Mouse (Mus musculus): ENCODE results near the gene Rnf208. TPM values are rescaled to one million over a fixed set of nuclear protein-coding genes. Genes with fewer than 3 reads are reported as not detected.

Gene Rnf208
- total RNA-seq (2023): under 1 TPM in 1 of 2 experiments, not detected in 1; 0.55 TPM

DNA sequence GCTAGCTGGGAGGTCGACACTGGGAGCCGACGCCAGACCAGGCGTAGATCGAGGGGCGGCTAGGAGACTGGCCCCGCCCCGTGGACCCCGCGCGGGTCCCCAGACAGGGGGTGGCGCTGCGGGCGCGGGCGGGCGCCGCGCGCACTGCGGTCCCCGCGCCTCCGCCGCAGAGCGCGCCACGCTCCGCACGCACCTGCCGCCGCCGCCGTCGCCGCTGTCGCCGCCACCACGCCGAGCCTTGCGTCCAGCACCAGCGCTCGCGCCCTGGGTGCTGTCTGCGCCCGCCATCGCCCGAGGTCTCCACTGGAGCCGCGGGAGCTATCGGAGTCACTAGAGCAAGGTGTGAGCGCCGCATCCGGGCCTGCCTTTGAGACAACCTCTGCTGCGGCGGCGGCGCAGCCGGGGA lies at the start of gene Rnf208, which contains the start of gene Cysrt1:
Gene Rnf208 (plus strand): TSS at position 155 of the 406 bp plus-strand sequence.
Gene Cysrt1 (minus strand): TSS at position 352 of the 406 bp plus-strand sequence.

DNA sequence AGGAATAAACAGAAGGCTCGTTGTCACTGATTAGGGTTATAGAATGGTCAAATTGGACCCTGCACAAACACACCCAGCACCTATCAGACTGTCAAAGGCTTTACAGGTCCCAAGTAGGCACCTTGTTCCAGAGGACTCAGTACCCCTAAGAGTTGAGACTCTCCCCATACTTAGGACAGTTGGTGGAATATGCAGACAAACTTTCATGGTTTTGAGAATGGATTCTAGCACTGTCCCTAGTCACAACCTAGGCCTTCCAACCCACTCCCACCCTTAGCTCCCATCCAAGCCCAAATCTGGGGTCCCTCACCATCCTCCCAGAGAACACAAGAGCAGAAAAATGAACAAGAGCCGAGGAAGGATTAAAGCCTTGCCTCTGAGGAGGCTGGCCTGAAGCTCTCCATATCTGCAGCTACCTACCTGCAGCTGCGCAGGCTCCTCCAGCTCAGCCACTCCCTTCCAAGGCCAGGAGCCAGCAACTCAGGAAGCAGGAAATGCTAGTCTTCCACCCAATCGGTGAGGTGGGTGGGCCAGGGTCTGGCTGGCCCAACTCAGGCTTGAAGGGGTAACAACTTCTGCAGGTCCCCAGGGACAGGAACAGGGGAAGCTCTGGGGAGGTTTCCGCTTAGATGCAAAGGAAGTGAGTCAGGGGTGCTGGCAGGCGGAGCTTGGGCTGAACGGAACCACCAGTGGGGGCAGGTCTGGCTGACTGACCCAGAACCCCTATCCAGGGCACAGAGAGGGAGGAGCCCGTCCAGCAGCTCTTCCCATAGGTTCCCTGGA lies 45.7 kb upstream of the Rnf208 start, which contains the start of gene Tor4a:
Gene Tor4a (minus strand): TSS at position 715 of the 783 bp plus-strand sequence.

DNA sequence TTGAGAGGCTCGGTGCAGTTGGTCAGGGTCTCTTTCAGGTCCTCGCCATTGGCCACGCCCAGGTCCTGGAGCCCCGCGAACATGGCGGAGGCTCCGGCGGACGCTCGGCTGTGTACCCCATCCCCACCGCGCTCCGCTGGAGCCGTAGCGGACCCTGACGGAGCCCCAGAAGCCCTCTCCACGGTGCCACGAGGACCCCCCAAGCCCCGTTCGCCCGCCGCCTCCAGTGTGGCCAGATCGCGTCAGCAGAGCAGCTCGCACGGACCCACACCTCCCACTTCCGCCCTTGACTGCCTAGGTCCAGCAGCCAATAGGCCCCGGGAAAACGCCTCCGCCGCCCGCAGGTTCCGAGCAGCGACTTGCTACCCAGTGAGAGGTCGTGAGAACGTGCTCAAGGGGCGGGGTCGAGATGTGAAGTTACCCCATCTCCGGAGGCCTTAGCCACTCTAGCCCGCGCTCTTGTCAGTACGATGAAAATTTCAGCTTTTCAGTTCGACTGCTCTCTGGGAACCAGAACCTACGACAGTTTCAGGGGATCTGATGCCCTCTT lies 30.9 kb upstream of the Rnf208 start, which contains the start of gene Nelfb:
Gene Nelfb (minus strand): TSS at position 369 of the 550 bp plus-strand sequence.

DNA sequence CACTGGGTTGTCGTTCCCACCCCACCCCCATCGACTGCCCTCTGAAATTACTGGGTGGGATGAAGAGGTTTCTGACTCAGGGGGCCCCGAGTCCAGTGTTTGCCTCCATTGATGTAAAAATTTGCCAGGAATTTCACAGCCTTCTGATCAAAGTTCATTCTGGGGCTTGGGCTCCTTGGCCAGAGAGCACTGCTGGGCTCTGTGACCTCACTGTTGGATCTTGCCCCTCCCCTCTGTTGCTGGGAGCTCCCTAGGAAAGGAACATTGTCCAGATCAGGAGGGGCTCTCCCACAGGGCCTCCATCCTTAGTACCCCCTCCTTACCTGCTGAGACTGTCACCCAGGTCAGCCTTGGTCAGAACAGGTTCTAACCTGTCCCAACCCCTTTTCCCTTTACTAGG lies 27.6 kb upstream of the Rnf208 start, which contains the start of gene Stpg3:
Gene Stpg3 (minus strand): TSS at position 194 of the 400 bp plus-strand sequence.

DNA sequence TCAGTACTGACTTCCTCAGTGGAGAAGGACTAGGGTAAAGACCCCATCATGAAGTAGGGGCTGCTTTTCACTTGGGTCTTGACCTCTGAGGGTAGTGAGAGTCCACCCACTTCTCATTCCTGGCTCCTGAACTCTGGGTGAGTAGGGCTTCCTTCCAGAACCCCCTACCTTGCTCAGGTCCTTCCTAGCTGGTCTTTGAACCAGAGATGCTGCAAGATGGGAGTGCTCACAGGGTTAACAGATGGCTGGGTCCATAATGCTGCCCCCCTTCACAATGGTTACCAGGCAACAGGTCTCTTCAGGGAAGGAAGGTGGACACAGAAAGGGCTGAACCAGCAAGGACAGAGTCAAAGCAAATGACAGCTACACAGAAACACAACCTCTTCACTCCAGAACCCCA lies 23.6 kb upstream of the Rnf208 start, which contains the start of gene Fam166a:
Gene Fam166a (plus strand): TSS at position 301 of the 400 bp plus-strand sequence.

DNA sequence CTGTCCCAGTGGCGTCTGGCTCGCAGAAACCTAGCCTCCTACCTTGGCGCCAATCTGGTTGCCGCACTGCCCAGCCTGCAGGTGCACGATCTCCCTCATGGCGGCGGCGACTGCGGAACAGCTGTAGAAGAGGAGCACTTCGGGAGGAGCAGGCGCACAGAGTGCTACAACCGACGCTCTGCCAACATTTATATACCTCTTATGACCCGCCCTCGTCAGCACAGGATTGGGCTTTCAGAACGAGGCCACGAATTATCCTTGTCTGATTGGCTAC lies 17.6 kb upstream of the Rnf208 start, which contains the start of gene Tubb4b:
Gene Tubb4b (minus strand): TSS at position 211 of the 274 bp plus-strand sequence.

DNA sequence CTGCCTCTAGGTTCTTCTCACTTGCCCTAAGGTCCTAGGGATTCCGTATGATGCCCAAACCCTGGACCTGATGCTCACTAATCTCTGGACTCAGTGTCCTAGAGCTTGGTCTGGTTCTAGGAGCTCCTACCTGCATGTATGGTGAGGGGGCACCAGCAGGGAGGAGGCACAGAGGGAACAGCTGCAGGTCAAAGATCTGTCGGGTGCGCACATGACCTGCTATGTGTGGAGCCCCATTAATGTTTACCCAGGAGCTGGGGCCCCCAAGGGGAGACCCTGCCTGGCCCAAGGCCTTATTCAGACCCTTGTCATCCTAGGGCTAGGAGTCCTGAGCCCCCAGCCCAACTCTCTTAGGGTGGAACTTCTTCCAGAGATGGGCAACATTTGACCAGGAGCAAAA lies 8.0 kb upstream of the Rnf208 start, which contains the start of gene Slc34a3:
Gene Slc34a3 (minus strand): TSS at position 315 of the 400 bp plus-strand sequence.

DNA sequence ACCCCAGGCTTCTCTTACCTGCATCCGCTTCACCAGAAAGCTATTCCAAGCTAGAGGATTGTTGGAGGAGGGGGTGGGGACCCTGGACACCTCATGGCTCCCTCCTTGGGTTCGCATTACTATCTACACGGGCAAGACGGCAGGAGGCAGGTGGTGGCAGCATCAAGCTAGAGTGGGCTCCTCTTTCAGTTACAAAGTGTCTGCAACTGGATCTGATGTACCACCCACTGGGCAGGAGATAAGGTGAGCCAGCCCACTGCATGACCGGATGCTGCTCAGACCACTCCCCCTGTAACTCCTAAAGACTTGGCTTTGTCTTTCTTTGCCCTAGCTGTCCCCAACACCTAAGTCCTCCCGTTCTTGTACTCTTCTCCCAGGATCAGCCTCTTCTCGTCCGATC lies 5.4 kb upstream of the Rnf208 start, which contains the start of gene Rnf224:
Gene Rnf224 (minus strand): TSS at position 174 of the 400 bp plus-strand sequence.

DNA sequence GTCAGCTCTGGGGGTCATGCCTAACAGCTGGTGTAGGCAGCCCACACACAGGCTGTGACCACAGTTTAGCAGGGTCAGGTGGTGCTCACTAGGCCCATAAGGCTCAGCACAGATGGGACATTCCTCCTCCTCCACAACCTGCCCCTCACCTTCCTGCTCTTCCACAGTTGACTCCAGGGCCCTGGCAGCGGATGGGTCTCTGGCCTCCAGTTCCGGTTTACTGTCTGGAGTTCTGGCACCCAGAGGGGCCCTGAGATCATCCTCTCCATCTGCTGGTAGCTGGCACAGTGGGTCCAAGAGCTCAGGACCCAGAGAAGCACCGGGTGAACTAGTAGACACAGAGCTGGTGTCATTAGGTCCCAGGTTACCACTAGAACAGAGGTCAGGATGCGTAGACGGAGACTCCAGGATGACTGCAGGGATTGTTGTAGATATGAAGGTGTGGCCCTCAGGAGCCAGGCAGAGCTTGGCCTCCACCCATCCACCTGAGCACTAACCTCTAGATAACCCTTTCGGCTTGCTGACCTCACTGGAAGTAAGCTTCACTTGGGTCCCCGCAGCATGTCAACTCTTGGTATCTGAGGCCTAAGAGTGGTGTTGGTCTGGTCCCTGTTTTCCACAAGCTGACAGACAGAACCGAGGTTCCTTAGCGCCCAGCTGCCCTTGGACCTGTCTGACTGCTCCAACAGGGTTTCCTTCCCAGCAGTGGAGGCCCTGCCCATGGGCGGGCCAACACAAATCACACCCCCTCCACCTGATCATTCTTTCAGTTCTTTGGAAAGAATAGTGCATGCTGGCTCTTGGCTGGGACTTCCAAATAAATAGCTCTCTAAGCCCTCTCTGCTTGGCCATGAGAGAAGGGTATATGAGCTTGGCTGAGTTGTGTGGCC lies 4.4 kb downstream of the Rnf208 start, which contains the start of gene AL732309.1:
Gene AL732309.1 (minus strand): TSS at position 681 of the 890 bp plus-strand sequence.

DNA sequence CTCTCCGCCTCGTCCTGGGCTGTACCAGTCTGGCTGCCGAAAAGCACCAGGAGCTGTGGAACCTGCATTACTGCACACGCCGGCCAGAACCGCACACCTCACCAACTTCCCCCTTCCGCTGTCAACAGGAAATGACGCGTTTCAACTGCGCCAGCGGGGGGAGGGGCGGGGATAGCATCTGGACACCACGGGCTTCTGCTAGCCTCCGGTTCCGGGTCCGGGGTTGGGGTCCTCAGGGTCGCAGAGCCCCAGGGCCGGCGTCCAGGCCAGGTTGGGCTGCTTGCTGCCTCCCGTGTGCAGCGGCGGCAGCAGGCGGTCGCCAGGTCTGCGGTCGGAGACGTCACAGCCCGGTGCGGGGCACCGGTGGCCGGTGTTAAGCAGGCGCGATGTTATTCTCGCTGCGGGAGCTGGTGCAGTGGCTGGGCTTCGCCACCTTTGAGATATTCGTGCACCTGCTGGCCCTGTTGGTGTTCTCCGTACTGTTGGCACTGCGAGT lies 13.3 kb downstream of the Rnf208 start, which contains the start of gene Tmem203:
Gene Tmem203 (plus strand): TSS at position 156 of the 496 bp plus-strand sequence.

DNA sequence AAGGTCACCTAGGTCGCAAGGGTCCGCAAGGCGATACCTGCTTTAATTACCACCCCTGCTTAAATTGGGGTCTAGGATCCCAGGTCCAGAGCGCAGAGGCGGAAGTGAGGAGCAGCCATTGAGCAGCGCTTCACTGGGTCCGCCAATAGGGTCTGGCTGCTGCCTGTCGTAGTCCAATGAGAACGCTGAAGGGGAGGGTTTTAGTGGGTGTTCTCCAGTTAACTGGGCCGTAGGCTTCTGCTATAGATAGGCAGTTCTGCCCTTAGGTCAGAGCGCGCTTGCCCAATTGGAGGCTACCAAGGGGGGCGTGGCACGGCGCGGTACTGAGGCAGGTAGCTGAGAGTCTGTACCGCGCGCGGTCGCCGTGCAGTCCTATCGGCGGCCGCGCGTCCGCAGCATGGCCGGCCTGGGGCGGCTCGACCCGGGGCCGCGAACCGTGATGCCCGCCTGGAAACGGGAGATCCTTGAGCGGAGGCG lies 20.3 kb downstream of the Rnf208 start, which contains the start of gene Tprn:
Gene Tprn (plus strand): TSS at position 328 of the 477 bp plus-strand sequence.

DNA sequence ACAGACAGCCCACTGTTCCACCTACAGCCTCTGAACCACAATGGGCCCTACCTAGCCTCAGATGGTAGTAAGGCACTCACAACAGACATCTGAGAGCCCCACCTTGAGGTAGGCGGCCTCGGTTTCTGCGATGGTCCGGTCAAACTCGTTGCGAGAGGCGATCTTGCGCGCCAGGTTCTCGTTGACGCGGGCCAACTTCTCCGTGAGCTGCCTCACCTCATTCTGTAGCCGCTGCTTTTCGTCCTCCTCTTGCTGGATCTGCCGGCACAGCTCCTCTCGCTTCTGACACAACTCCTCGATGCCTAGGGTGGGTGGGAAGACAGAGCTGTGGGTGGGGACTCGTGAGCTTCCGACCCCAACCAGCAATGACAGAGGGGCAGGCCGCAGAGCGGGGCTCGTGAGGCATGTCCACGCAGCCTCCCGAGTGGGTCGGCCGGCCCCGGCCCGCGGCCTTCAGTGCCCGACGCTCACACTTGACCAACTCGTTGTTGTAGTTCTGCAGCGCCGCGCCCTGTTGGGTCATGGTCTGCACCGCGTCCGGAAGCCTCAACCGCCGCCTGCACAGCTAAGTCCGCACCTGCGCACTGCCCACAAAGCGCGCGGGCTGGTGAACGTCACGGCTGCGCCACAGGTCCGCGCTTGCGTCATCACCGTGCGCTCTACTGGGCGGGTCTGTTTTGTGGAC lies 29.9 kb downstream of the Rnf208 start, which contains the start of the genes Ssna1 and Anapc2:
Gene Ssna1 (minus strand): TSS at position 612 of the 685 bp plus-strand sequence.
Gene Anapc2 (plus strand): TSS at position 652 of the 685 bp plus-strand sequence.

DNA sequence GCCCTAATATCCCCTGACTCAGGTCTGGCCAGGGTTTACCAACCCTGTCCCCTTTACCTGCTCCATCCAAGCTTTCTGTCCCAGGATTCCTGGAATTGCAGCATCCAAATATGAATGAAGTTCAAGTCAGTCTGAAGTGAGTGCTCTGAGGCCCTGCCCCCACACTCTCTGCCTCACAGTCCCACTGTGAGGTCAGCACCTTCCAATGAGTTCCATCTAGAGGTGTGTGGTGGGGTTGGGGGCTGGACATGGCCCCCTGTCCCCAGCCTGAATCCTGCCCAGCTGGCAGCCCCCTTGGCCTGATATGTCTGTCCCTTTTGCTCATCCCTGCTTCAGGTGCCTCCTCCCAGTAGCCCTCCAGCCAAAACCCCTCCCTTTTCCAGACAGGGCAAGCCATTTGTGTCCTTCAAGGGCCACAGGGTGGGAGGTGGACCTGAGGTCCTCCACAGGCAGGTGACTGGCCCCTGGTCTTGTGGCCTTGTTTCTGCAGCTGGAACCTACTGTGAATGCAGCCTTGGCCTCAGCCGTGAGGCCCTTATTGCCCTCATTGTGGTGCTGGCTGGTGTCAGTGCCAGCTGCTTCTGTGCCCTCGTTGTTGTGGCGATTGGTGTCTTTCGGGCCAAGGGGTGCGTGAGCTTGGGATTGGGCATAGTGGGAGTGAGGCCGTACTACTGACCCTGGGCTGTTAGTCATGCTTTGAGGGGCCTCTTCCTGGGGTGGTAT lies 46.0 kb downstream of the Rnf208 start, which contains the start of gene Tmem210:
Gene Tmem210 (plus strand): TSS at position 219 of the 723 bp plus-strand sequence.

DNA sequence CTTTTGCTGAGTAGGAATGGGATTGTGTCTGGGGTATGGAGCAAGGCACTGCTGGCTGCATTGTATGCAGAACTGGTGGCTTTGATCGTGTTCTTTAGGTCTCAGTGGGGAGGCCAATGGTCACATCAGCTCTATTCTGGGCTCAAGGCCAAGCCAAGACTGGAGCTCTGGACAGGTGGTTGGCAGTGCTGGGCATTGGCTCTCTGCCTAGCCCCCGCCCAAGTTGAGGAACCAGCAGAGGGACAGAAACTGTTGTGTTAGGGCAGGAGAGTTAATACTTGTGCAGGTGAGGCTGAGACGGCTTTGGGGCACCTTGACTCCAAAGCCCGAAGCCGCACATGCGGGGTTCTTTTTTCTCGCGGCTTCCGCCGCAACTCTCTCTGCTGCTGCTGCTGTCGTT lies 47.6 kb downstream of the Rnf208 start, which contains the start of gene Lrrc26:
Gene Lrrc26 (plus strand): TSS at position 265 of the 400 bp plus-strand sequence.

Other genes with a start within 250 kb of the Rnf208 start
- gene Nsmf, start 187.9 kb upstream of the Rnf208 start, total RNA-seq (2023): 10 to 100 TPM; 12.8 to 16.5 TPM
- gene Entpd8, start 162.0 kb upstream of the Rnf208 start, total RNA-seq (2023): not detected
- not detected for gene Noxa1, start 147.1 kb upstream of the Rnf208 start, total RNA-seq (2023)
- gene Nrarp, start 61.5 kb upstream of the Rnf208 start, total RNA-seq (2023): 1 to 10 TPM in 1 of 2 experiments, under 1 TPM in 1; 0.86 to 1.8 TPM
- gene Tor4a, start 45.4 kb upstream of the Rnf208 start, total RNA-seq (2023): 10 to 100 TPM; 40.2 to 43.9 TPM
- 10 to 100 TPM; 54.4 to 55.1 TPM for gene Nelfb, start 30.8 kb upstream of the Rnf208 start, total RNA-seq (2023)
- under 1 TPM in 1 of 2 experiments, not detected in 1; 0.44 TPM for gene Stpg3, start 27.6 kb upstream of the Rnf208 start, total RNA-seq (2023)
- gene Fam166a, start 23.5 kb upstream of the Rnf208 start, total RNA-seq (2023): not detected
- 100 to 1,000 TPM; 295 to 367 TPM for gene Tubb4b, start 17.6 kb upstream of the Rnf208 start, total RNA-seq (2023)
- not detected for gene Slc34a3, start 7.9 kb upstream of the Rnf208 start, total RNA-seq (2023)
- gene Rnf224, start 5.5 kb upstream of the Rnf208 start, total RNA-seq (2023): not detected
- gene Cysrt1, start 197 bp downstream of the Rnf208 start, total RNA-seq (2023): not detected
- 1 to 10 TPM; 1.2 to 3.4 TPM for gene AL732309.1, start 4.6 kb downstream of the Rnf208 start, total RNA-seq (2023)
- 10 to 100 TPM; 16.7 to 17.8 TPM for gene Tmem203, start 13.2 kb downstream of the Rnf208 start, total RNA-seq (2023)
- 10 to 100 TPM in 1 of 2 experiments, 1 to 10 TPM in 1; 9.3 to 13.0 TPM for gene Tprn, start 20.4 kb downstream of the Rnf208 start, total RNA-seq (2023)
- 10 to 100 TPM; 65.3 to 70.3 TPM for gene Ssna1, start 30.2 kb downstream of the Rnf208 start, total RNA-seq (2023)
- gene Anapc2, start 30.2 kb downstream of the Rnf208 start, total RNA-seq (2023): 10 to 100 TPM; 67.8 to 79.9 TPM
- gene Tmem210, start 45.9 kb downstream of the Rnf208 start, total RNA-seq (2023): not detected
- gene Lrrc26, start 47.7 kb downstream of the Rnf208 start, total RNA-seq (2023): not detected
- not detected for gene Grin1, start 76.9 kb downstream of the Rnf208 start, total RNA-seq (2023)
- 10 to 100 TPM; 35.1 to 42.7 TPM for gene Man1b1, start 90.1 kb downstream of the Rnf208 start, total RNA-seq (2023)
- 10 to 100 TPM; 13.4 to 14.6 TPM for gene Dpp7, start 114.1 kb downstream of the Rnf208 start, total RNA-seq (2023)
- 10 to 100 TPM; 24.1 to 29.2 TPM for gene Uap1l1, start 123.4 kb downstream of the Rnf208 start, total RNA-seq (2023)
- gene Sapcd2, start 130.1 kb downstream of the Rnf208 start, total RNA-seq (2023): 10 to 100 TPM in 1 of 2 experiments, 1 to 10 TPM in 1; 9.8 to 12.2 TPM
- not detected for gene Entpd2, start 153.6 kb downstream of the Rnf208 start, total RNA-seq (2023)
- 1 to 10 TPM in 1 of 2 experiments, not detected in 1; 1.0 TPM for gene Npdc1, start 157.1 kb downstream of the Rnf208 start, total RNA-seq (2023)
- 10 to 100 TPM; 20.7 to 24.1 TPM for gene Fut7, start 181.0 kb downstream of the Rnf208 start, total RNA-seq (2023)
- 10 to 100 TPM; 21.7 to 22.3 TPM for gene Abca2, start 186.4 kb downstream of the Rnf208 start, total RNA-seq (2023)
- not detected for gene Clic3, start 214.6 kb downstream of the Rnf208 start, total RNA-seq (2023)
- gene Paxx, start 218.8 kb downstream of the Rnf208 start, total RNA-seq (2023): 10 to 100 TPM; 47.2 to 49.2 TPM
- not detected for gene Ptgds, start 227.8 kb downstream of the Rnf208 start, total RNA-seq (2023)